Mouse (Mus musculus) left cerebral cortex, postnatal 25 days (tissue): ENCODE measurements at regions not wholly inside any gene's neighbourhood (a gene's known extent, or its start where the extent isn't known, plus 50 kb on each side); places are given as distances from the start of the nearest gene placed in this dataset.

Experiments
- DNase-seq, 2 experiments: peaks; one replicate each; pipeline ENCODE4 v3.0.0; 2022; ENCODE audit warnings: low spot score in 2 of 2, mixed read lengths in 1 of 2
- intact Hi-C: fragments of 180-260 bp; cut with DNase I; formaldehyde crosslinking; loops from one replicate; pipeline ENCODE4 v1.15.1; 2025

DNA sequence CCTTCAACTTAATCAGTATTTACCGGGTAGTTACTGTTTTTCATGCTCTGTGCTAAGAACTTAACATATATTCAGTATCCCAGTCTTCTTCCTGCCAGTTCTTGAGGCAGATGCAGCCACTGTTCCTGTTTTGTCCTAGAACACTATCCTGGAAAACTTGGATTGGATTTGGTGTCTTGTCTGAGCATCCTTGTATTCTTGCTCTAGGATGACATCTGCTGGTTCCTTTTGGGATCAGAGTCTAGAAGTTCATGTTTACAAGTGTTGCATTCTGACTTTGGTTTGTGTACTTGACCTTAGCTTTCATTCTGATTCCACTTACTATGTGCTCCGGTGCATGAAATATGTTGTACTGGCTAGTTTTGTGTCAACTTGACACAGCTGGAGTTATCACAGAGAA is 55.4 kb downstream of the Cldn34b3 start:
- peak; percentile 3 to 24 for DNase-seq
- intact Hi-C loops, result no loop called here
